Mouse (Mus musculus): ENCODE measurements around the gene Ntng2. TPM values are rescaled to one million over a fixed set of nuclear protein-coding genes. Genes with fewer than 3 reads are reported as not detected.

Gene Ntng2
- total RNA-seq, 1 experiment from 2014 or later = 18.9 TPM

DNA sequence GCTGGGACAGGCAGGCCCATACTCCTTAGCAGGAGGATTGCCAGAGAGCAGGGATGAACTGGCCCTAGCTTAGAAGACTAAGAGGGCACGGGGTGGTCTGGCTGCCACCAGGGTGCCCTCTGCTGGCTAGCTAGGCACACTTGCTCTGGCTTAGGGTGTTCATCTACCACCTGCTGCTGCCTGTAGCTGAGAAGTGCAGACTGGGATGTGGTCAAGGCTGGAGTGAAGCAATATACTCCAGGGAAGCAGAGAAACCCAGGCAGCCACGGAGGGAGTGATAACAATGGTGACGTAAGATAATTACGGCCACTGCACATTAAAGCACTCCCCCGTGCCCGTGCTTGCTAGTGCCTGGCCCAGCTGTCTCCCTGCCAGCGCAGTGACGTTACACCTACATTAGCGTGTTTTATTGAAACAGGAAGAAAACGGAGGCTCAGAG lies 7.4 kb downstream of the Ntng2 start:
- ATAC-seq (ENCODE audit: extremely low read depth, insufficient number of reproducible peaks, low FRiP score, poor library complexity, severe bottlenecking) = peak; percentile 48

DNA sequence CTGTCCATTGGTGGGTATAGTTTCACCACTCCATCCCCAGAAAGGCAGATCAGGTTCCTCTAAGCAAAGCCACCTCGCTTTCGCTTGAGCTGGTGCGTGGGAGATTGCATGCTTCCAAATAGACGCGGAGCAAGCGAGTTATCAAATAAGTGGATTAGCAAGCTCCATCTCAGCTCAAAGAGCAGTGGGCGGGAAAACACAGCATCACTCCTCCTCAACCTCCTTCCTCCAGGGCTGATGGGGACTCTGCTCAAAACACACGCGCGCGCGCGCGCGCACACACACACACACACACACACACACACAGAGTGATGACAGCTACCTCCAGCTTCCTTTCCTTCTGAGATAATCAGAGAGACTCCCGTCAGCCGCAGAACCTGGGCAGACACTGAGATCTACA lies 13.5 kb downstream of the Ntng2 start:
- ATAC-seq (ENCODE audit: extremely low read depth, insufficient number of reproducible peaks, low FRiP score, poor library complexity, severe bottlenecking) = no peak

DNA sequence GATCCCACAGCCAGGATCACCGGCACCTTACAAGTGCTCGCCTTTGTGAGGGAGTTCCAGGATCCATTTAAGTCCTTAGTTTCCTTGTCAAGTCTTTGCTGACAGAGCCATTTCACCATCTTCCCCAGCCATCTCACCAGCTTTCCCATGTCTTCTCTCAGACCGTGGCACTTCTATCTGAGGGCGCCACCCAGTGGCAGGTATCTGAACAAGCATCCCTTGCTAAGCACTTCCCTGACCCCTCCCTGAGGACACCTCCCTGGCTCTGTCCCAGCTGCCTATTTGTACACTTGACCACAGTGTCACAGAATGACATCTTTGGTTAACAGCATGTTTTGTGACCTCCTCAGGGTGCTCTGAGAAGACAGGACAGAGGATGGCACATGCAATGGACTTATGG lies 15.2 kb downstream of the Ntng2 start:
- ATAC-seq (ENCODE audit: extremely low read depth, insufficient number of reproducible peaks, low FRiP score, poor library complexity, severe bottlenecking) = peak; percentile 33; the same call in 1 of the 2 replicates

DNA sequence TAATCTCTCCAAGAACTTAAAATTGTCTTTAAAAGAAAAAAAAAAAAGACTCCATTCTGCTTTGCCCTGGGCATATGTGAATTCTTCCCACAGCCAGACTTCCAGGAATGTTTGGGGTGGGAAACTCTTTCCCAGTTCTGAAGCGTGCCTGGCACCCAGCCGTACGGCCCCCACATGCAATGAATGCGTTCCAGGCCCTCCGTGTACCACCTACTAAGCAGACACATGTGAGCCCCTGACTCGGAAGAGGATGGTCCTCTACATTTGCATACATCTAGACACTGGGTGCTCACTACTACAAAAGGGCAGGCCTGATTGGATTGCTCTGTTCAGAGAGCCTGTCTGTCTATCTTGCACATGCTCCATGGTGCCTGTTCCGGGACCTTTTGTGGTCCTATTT lies 17.0 kb downstream of the Ntng2 start:
- ATAC-seq (ENCODE audit: extremely low read depth, insufficient number of reproducible peaks, low FRiP score, poor library complexity, severe bottlenecking) = no peak

DNA sequence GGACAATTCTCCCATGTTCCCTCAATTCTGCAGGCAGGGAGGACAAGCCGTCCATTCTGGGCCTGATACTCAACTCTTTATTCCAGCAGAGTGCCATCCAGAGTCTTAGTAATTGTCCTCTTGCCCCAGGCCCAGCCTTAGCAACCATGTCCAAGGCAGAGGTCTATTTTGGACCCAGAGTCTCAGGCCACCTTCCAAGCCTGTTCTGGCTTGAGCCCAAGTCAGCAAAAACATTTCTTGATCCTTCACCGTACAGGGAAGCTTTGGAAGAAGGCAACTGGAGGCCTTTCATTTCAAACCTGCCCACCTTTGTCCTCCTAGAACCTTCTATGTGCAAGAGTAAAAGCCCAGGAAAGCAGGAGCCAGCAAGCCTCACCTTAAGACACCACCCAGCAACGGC lies 17.8 kb downstream of the Ntng2 start:
- ATAC-seq (ENCODE audit: extremely low read depth, insufficient number of reproducible peaks, low FRiP score, poor library complexity, severe bottlenecking) = no peak

DNA sequence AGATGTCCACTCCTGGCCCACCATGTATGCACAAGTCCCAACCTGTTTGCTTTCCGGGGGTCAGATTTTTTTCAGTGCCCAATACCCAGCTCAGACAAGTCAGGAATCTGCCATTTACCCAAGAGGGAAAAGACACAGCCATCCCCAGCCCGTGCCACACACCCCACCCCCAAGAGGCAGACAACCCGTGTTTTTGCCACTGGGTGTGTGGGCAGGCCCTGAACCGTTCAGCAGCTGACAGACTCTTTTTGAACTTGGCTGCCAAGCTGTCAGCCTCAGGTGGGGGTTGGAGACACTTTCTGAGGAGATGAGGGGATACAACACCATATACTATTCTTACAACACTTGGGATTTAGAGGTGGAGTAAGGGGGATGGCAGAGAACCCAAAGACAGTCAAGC lies 18.8 kb downstream of the Ntng2 start:
- no peak for ATAC-seq (ENCODE audit: extremely low read depth, insufficient number of reproducible peaks, low FRiP score, poor library complexity, severe bottlenecking)

DNA sequence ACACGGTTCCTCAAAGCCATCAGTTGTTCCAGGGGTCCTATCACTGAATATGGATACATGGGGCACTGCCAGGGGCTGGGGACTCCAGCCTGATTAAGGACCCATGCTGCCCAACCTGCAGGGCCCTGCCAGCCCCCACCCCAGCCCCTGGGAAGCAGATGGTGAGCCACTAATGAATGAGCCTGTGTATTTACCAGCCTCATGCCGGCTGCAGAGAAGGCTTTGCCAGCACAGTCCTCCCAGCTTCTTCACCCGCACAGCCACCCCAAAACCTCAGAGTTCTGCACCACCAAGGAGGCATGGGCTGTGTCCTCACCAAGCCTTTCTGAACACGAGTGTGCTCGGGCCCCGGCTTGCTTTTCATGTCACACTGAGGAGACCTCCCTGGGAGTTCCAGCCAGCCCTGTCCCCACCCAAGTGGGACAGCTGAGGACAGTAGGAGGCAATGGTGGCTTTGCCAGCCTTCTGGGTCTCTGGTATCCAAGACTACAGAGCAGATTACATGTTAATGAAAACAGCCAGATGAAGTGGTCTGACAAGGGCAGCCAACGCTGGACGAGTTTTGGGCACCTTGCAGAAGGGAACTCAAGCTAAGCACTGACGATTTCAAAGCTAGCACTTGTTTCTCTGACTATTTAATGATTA lies 22.5 kb downstream of the Ntng2 start:
- no peak for ATAC-seq (ENCODE audit: extremely low read depth, insufficient number of reproducible peaks, low FRiP score, poor library complexity, severe bottlenecking)

DNA sequence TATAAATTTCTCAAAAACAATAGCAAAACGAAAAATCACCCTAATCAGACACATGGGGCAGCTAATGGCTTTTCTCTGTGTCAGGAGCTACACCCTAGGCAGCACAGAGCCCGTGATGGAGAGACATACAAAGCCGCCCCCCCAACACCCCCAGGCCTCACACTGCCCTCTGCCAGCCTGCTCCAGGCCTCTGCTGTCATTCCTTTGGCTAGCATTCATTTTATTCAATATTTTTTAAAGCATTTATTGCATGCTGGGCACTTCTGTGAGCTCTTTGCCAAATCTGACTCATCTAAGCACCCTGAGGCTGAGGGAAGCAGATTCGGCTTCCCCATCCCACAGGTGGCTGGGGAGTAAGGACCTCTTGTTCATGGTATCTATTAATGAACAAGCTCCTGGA lies 26.1 kb downstream of the Ntng2 start:
- no peak for ATAC-seq (ENCODE audit: extremely low read depth, insufficient number of reproducible peaks, low FRiP score, poor library complexity, severe bottlenecking)

DNA sequence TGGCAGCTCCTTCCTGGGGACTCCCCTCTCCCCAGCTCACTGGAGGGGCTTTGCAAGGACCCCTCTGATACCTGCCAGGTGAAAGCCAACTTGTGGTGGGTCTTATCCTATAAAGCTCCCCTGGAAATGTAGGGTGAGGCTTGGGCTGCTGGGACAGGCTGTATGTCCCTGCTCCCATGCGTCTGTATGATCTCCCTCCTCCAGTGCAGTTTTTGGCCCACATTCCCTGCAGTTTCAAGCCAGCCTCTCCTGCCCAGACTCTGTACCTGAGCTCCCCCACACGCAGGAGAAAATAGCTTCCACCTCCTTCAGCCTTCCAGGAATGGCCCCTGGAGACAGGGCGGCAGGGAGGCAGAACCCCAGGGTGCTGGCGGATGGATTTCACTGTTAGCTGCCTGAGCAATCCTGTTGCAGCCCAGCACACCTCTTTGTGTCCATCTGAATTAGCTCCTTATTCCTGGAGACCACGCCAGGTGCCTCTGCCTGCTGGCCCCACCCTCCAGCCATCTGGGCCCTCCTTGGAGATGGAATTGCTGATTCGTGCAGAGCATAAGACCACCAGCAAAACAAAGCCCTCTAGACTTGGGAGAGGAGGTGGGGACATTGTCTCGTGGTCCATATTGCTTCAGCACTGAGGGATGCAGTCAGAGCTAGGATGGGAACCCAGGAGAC lies 29.1 kb downstream of the Ntng2 start:
- no peak for ATAC-seq (ENCODE audit: extremely low read depth, insufficient number of reproducible peaks, low FRiP score, poor library complexity, severe bottlenecking)

DNA sequence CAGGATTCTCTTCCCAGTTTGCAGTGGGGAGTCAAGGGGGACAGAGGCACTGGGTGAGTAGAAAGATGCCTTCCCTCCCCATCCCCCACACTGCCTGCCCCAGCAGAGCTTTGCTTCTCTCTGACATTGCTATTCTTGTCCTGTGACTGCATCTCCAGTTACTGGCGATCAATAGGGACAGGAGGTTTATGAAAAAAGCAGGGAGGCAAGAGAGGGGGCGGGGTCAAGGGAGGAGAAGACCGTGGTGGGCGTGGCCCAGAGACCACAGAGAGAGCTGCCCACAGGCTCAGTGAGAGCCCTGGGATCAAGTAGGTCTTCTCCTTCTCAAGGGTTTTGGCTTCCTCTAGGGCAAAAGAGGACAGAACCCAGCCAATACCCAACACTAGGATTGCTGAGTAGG lies 30.5 kb downstream of the Ntng2 start:
- ATAC-seq (ENCODE audit: extremely low read depth, insufficient number of reproducible peaks, low FRiP score, poor library complexity, severe bottlenecking) = no peak

DNA sequence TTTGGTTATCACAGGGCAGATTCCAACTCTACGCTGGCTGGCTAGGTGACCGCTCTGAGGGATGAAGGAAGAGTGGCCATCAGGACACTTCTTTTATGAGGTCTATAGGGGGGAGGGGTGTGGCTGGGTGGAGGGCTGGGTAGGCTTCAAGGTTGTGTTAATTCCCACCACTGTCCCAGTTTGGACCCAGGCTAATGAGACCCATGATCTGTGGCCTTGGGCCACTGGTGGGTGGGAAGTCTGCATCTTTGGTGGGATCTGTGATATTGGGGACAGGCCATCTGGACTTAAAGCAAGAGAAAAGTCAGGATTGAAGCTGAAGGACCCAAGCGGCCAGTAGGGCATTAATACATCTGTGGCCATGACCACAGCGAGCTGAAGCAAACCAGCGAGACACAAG lies 34.0 kb downstream of the Ntng2 start:
- ATAC-seq (ENCODE audit: extremely low read depth, insufficient number of reproducible peaks, low FRiP score, poor library complexity, severe bottlenecking) = no peak

DNA sequence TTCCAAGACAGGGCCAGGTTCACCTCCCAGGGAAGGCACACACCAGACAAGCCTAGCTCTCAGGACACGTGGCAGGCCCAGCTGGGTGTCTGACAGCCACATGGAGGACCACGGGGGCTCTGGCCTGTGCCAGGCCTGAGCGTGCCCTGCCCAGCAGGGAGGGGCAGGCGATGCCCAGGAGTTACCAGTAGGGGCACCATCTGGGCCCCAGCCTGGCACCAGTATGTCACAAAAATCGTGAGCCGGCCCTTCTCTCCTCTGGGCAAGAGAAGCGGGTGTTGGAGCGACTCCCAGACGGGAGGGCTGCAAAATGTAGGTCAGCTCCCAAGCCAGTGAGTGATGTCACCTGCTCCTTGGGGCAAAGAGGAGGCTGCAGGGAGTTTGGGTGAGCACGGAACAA lies 34.9 kb downstream of the Ntng2 start:
- ATAC-seq (ENCODE audit: extremely low read depth, insufficient number of reproducible peaks, low FRiP score, poor library complexity, severe bottlenecking) = no peak

DNA sequence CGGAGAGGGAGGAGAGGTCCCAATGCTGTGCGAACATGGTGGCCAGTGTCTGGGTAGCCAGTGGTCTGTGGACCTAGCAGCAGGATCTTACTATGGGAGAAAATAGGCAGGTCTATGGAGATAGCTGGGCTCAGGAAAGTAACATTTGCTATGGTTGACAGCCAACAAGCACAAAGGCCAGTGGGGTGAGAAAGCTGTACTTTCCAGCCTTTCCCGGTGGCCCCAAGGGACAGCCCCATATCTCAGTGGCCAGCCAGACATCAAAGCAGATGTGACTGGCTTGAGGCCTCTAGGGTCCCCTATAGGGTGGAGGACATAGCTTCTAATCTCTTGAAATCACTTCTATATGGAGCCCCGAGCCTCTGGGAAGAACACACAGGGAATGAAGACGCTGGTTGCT lies 35.8 kb downstream of the Ntng2 start:
- no peak for ATAC-seq (ENCODE audit: extremely low read depth, insufficient number of reproducible peaks, low FRiP score, poor library complexity, severe bottlenecking)

DNA sequence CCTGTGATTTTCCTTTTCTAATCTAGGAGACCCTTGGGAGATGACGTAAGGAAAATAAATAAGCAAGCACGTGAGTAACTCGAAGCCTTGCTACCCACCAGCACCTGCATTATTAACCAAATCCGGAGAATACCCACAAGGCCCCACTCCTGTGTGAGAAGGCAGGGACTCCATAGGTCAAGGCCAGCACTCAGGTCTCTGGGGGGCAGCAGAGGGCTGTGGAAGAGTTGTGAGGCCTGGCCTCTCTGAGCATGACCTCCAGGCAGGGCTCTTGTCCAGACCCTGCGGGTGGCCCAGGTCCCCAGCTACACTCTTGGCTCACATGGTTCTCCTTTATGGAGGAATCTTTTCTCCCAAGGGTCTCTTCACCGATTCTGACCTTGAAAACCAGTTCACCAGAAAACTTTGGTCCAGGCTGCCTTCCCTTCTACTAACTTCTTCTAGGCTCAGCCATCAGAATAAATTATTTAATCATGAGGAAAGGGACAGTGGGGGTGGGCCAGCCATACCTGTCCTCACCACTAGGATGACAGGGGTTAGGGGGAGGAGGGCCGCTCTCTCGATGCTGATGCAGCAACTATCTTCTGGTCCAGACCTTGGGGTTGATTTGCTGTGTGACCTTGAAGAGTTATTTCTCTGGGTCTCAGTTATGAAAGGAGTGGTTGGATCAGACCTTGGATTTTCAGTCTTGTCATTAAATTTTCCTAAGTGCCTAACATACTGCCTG lies 36.4 kb downstream of the Ntng2 start:
- ATAC-seq (ENCODE audit: extremely low read depth, insufficient number of reproducible peaks, low FRiP score, poor library complexity, severe bottlenecking) = no peak

DNA sequence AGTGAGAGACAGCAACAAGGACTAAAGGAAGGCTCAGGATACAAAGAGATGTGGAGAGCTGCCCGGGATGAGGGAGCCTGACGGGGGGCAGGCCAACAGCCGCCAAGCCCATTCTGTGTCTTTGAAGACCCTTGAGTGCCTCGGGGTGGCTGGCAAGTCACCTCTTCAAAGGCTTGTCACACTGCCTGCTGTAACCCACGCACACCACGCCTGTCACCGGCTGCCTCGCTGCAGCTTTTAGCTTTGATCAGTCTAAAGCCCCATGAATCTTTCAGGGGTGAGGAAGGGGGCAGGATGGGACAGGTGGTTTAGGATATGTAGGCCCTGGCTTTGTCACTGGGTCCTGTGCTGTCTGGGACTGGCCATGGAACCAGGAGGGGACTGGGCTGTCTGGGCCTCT lies 46.6 kb downstream of the Ntng2 start:
- ATAC-seq (ENCODE audit: extremely low read depth, insufficient number of reproducible peaks, low FRiP score, poor library complexity, severe bottlenecking) = no peak

DNA sequence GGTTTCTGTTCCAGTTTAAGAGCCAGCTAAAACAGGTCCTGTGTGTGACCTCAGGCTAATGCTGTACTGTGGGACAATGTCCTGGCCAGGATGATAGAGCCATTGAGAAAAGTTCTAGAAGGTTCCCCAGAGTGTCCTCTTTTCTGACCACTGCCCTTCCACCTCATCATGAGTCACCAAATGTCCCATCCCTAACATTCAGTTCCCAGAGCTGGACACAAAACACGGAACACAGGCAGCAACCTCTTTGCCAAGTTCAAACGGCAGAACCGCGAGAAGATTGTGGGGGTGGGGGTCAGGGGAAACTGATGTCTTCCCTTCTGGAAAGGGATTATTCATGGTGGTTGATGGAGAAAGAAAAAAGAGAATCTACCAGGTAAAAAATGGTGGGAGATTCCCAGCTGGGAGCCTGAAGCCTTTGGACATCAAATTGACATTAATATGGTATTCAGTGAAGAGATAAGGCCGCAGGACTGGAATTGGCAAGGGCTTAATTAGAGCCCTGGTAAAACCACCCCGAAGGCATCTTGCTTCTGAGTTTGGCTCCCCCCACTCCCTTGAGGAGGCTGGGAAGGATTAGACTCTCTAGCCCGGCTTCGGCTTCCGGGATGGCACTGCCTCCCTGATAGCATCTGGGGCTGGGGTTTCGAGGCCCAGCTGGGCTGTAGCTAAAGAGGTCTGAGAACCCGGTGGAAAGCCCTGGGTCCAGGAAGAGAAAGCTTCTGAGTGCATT lies 51.4 kb downstream of the Ntng2 start:
- ATAC-seq (ENCODE audit: extremely low read depth, insufficient number of reproducible peaks, low FRiP score, poor library complexity, severe bottlenecking) = no peak

DNA sequence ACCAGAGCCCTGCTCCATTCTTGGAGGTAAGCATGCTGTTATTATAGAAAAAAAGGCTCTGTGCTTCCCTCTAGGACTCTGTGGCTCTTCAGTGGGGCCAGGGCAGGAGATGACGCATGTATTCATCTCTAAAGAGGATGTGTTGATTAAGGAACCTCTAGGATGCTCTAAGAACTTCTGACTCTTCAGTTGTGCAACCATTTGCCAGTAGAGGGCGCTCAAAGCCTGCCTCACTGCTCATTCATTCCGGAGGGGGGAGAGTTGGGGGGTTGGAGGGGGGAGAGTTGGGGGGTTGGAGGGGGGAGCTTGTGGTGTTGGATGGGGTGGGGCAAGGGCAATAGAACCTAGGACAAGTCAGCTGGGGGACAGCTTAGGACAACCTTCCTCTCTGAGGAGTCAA lies 52.9 kb downstream of the Ntng2 start:
- peak; percentile 81 for ATAC-seq (ENCODE audit: extremely low read depth, insufficient number of reproducible peaks, low FRiP score, poor library complexity, severe bottlenecking)

DNA sequence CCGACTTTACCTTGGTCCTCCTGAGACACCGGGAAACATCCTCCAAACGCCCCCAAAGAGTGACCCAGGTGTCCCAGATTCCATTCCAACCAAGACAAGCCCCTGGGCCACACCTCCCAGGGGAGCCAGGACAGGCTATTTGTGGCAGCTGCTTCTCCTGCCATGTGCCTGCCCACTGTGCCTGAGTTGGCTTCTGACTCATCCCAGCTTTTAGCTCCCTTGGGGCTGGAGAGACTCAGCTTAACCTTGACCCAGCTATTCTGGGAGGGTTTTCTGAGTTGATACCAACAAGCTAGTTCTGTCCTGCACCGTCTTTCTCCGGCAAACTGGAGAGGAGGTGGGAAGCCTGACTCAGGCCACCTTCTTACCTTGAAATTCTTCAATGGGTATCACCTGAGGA lies 54.4 kb downstream of the Ntng2 start:
- no peak for ATAC-seq (ENCODE audit: extremely low read depth, insufficient number of reproducible peaks, low FRiP score, poor library complexity, severe bottlenecking)

DNA sequence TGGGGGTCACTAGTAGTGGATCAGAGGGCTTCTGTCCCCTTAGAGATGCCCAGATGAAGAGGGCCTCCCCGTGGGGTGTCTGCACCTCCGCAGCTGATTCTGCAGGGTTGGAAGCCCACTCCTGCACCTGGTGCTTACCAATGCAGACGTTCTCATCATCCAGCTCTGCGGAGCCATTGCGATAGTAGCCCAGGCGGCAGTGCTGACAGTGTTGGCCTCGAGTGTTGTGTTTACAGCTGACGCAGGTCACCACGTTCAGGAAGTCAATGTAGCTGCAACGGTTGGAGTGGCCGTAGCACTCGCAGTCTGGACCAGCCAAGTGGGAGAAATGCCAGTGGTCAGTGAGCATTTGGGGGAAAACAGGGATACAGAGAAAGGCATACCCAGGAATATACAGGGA lies 56.0 kb downstream of the Ntng2 start:
- ATAC-seq (ENCODE audit: extremely low read depth, insufficient number of reproducible peaks, low FRiP score, poor library complexity, severe bottlenecking) = no peak

All from neutrophil, adult 5-6 weeks (primary cell).